Mouse (Mus musculus) Patski (cell line): ENCODE measurements around the gene Ubiad1. TPM values are rescaled to one million over a fixed set of nuclear protein-coding genes. Genes with fewer than 3 reads are reported as not detected.

ENCODE experiments used
- ATAC-seq: fragments of 100-300 bp; one replicate; pipeline ENCODE4 v1.8.0; 2021
- CTCF ChIA-PET: fragments of 350-600 bp; sonication (Branson Sonifier 250); formaldehyde crosslinking; loops from one replicate; lab custom pipeline; 2022; ENCODE audit warnings: inconsistent platforms; lab: Charles Lee
- POLR2A ChIA-PET: fragments of 350-600 bp; sonication (Branson Sonifier 250); formaldehyde crosslinking; loops from one replicate; lab custom pipeline; 2022; ENCODE audit warnings: antibody characterized with exemption, inconsistent platforms; lab: Charles Lee
- DNase-seq: peaks from one replicate; pipeline ENCODE4 v3.0.0-alpha.2; 2011; ENCODE audit warnings: low read depth, low spot score
- H3K27me3 ChIP-seq: fragments of 371-371 bp; one replicate; pipeline ENCODE4 v1.5.1; 2021
- CTCF ChIP-seq: fragments of 100-300 bp; IDR thresholded peaks from one replicate; pipeline ENCODE4 v1.5.1; 2021
- in situ Hi-C: fragments of 300-500 bp; cut with MboI; formaldehyde crosslinking; loops from 3 replicates; pipeline ENCODE4 v1.11.1; 2018; ENCODE audit warnings: low pct_unique_long_range_greater_than_20kb, mixed read lengths
- polyA plus RNA-seq: library from polyadenylated mRNA; unstranded; gene quantifications from one replicate; pipeline ENCODE4 v1.2.3, GENCODE M21; 2021

The Ubiad1 gene
- polyA plus RNA-seq, 1 experiment from 2014 or later, result 18.0 TPM

DNA sequence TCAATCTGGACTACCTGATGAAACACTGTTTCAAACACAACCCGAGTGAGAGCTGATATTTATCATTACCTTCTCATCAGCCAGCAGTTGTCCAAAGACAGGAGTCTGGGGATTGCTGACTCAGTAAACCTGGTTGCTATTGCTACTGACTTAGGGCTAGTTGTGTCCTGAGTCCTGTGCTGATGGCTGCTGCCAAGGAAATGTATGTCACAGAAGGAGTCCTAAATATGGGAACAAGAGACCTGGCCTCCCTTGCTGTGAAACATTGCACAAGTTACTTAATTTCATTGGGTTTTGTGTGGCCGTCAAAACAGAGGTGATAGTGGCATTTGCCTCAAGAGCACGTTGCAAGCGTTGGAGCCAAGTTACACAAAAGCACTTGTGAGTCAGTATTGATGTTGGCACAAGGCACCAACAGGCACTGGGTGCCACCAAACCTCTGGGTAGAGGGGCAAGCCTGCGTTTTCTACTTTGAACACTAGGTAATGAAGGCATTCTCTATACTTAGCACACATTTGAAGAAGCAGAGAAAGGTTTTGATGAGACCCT lies 11.0 kb upstream of the Ubiad1 start:
- ATAC-seq, result no peak

DNA sequence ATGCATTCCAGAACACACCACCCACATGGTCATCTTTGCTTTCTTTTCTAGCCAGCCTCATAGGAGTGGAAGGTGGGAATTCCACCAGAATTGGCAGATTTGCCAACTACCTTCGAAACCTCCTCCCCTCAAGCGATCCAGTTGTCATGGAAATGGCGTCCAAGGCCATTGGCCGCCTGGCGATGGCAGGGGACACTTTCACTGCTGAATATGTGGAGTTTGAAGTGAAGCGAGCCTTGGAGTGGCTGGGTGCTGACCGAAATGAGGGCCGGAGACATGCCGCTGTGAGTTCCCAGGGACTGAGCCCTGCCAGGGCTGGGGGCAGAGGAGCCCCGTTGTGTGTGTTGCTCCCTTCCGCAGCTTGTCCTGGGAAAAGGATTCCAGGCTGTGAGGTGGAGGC lies 9.1 kb upstream of the Ubiad1 start:
- ATAC-seq (no peak), DNase-seq (no peak)
- ChIA-PET POLR2A (no interaction called here), CTCF (no interaction called here)
- H3K27me3 ChIP-seq, result no peaks in the 10 kb centered on the region
- no peak for TF ChIP-seq CTCF
- in situ Hi-C loops, result no loop called here

More for the DNA sequence above, 11.0 kb upstream of the Ubiad1 start:
- ChIA-PET CTCF (no interaction called here), POLR2A (interaction anchor here (0.6 kb wide), 1 partner anchor 15 kb away, joined by 4 read pairs; no protein-coding TSS in a partner anchor)
- DNase-seq, result no peak
- no peaks in the 10 kb centered on the region for H3K27me3 ChIP-seq
- TF ChIP-seq CTCF, result no peak
- in situ Hi-C loops, result no loop called here

DNA sequence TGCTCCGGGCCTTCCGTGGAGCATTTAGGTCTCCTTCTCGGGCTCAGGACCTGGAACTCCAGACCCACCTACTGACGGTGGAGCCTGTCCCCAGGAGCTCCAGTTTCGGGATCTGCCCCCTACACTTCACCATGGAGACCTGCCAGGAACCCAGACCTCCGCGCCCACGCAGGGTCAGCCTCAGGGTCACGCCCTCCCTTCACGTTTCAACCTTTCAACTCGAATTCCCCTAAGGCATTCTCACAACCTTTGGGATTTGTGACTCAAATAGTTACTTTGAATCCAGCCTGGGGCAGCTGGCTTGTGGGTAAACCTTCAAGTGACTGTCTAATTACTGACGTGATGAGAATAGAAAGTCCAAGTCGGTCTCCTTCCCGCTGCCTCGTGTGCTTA lies 4.3 kb upstream of the Ubiad1 start:
- no peaks in the 10 kb centered on the region for H3K27me3 ChIP-seq
- ATAC-seq (no peak), DNase-seq (no peak)
- CTCF ChIA-PET, result interaction anchor here (1.4 kb wide), 1 partner anchor 11 kb away, joined by 3 read pairs; no protein-coding TSS in a partner anchor
- TF ChIP-seq CTCF, result no peak
- POLR2A ChIA-PET, result no interaction called here
- in situ Hi-C loops, result no loop called here

DNA sequence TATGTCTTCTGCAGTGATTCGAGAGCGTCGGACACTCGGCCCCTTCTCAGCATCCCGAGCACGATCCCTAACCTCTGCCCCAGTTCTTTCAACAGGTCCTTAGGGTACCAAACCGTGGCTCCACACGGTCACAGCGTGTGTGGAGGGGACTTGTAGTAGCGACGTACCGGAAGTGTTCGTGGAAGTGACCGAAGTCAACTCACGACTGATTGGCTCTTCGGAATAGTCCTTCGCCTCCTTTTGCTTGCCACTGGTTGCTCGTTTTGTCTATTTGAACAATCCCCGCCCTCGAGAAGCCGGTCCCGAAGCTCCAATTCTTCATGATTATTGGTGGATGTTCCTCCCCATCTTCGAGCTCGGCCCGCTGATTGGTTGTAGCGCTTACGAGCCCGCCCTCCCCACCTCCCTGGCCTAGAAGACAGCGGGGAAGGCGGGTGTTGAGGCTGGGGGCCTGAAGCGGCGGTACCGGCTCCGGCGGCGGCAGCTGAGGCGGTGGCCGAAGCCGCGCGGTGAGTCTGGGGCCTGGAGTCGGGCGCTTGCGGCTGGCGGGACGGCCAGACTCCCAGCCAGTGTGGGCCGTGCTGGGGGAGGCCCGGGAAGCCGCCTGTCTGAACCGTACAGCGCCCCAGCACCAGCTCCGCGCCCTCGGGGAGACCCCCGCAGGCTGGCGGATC lies 3.7 kb upstream of the Ubiad1 start, which contains the start of gene Mtor:
TSS of gene Mtor (plus strand) at position 433 of the 674 bp plus-strand sequence.
- POLR2A ChIA-PET, result no interaction called here
- in situ Hi-C loops, result no loop called here
- peak; percentile 92 for DNase-seq
- CTCF ChIA-PET, result interaction anchor here (1.4 kb wide), 1 partner anchor 12 kb away, joined by 3 read pairs; no protein-coding TSS in a partner anchor
- no peaks in the 10 kb centered on the region for H3K27me3 ChIP-seq
- no peak for TF ChIP-seq CTCF
- ATAC-seq, result peak; percentile 97

- DNase-seq, result no peak
- ATAC-seq, result no peak
- in situ Hi-C loops, result no loop called here
- H3K27me3 ChIP-seq, result no peaks in the 10 kb centered on the region
- POLR2A ChIA-PET, result no interaction called here
- no peak for TF ChIP-seq CTCF
- CTCF ChIA-PET, result no interaction called here
Observed at GRCm38 (mm10) chr4:148442598-148442997, 2.0 kb downstream of the Ubiad1 start.

DNA sequence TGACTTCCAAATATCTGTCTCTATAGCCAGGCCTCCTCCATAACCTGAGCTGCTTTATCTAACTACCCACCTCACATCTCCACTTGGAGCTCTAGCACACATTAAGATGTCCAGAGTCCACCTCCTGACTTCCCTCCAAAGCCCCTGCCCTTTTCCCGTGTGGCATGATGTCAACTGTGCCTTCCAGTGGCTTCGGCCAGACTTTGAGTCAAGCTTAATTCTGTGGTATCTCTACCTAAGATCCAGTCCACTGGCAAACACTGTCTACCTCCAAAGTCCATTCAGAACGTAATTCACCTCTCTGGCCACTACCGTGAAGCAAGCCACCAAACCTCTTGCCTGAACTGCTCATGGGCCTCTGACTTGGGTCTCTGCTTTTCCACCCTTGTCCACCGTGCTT lies 2.6 kb downstream of the Ubiad1 start:
- TF ChIP-seq CTCF, result no peak
- in situ Hi-C loops, result no loop called here
- DNase-seq (no peak), ATAC-seq (no peak)
- ChIA-PET CTCF (no interaction called here), POLR2A (no interaction called here)
- no peaks in the 10 kb centered on the region for H3K27me3 ChIP-seq

- CTCF ChIA-PET, result no interaction called here
- POLR2A ChIA-PET, result no interaction called here
- DNase-seq, result no peak
- no peak for ATAC-seq
- H3K27me3 ChIP-seq, result no peaks in the 10 kb centered on the region
- TF ChIP-seq CTCF, result peak; percentile 40
- in situ Hi-C loops, result no loop called here
Observed at GRCm38 (mm10) chr4:148435657-148436330, 8.8 kb downstream of the Ubiad1 start.

- ChIA-PET CTCF (no interaction called here), POLR2A (no interaction called here)
- no peak for TF ChIP-seq CTCF
- in situ Hi-C loops, result no loop called here
- no peaks in the 10 kb centered on the region for H3K27me3 ChIP-seq
- ATAC-seq (no peak), DNase-seq (no peak)
Observed at GRCm38 (mm10) chr4:148435106-148435505, 9.5 kb downstream of the Ubiad1 start.

DNA sequence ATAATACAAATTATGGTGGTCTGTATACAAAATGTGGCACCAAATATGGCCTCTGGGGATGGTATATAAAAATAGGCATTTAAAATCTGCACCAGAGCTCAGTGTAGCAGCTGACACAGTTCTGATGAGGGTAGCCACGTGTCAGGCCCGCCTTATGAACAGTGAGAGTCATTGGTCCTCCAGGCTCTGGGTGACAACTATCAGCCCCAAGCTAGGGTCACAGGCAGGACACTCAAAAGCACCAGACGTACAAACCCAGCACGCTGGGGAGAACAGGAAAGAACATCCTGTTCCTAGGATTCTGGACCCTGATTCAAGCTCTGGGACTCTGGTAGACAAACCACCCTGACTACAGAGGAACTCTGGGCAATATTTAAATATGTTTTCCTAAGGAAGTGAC lies 10.0 kb downstream of the Ubiad1 start:
- ChIA-PET CTCF (no interaction called here), POLR2A (no interaction called here)

GRCm38 (mm10) chr4:148433813-148434212 lies 10.8 kb downstream of the Ubiad1 start:
- no peak for DNase-seq
- in situ Hi-C loops, result no loop called here
- ATAC-seq, result no peak
- CTCF ChIA-PET, result interaction anchor here (0.8 kb wide), 1 partner anchor 265 kb away, joined by 3 read pairs; no protein-coding TSS in a partner anchor
- no peaks in the 10 kb centered on the region for H3K27me3 ChIP-seq
- POLR2A ChIA-PET, result no interaction called here
- TF ChIP-seq CTCF, result no peak

More for the DNA sequence above, 10.0 kb downstream of the Ubiad1 start:
- no peak for TF ChIP-seq CTCF
- in situ Hi-C loops, result no loop called here
- ATAC-seq (no peak), DNase-seq (no peak)
- no peaks in the 10 kb centered on the region for H3K27me3 ChIP-seq

DNA sequence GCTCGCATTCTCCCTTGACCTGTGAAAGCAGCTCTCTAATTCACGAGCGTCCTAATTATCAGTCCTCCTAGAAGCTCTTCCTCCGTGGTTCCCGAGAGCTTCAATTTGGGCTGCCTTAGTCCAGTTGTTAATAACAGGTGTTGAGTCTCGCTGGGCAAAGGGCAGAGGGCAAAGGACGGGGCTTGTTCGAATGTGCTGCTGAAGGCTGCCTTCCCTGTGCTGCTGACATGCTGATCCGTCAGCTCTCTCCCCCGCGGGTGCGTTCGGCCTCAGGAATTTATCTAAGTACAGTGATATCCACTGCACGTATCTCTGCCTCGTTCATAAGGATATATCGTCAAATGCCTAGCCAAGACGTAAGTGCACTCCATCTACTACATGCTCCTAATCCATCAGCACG lies 11.2 kb downstream of the Ubiad1 start:
- ATAC-seq, result no peak
- no peak for DNase-seq
- in situ Hi-C loops, result no loop called here
- CTCF ChIA-PET, result interaction anchor here (0.8 kb wide), 1 partner anchor 265 kb away, joined by 3 read pairs; no protein-coding TSS in a partner anchor
- POLR2A ChIA-PET, result no interaction called here
- H3K27me3 ChIP-seq, result no peaks in the 10 kb centered on the region
- TF ChIP-seq CTCF, result no peak
